21 mouse cellular contexts compared by ENCODE assay signal in genomic region chr11:46241150-46241673, GRCm38 (mm10). TPM values are rescaled to one million over a fixed set of nuclear protein-coding genes. Genes with fewer than 3 reads are reported as not detected.
DNase-seq lines count a peak whose midpoint lies in the region; ATAC-seq and TF ChIP-seq lines count a peak whose summit lies in the region.
"Had no signal": no experiment of that assay in that cellular context is flagged by ENCODE, and none has a peak within 500 bp of the region (broad histone marks: within the 10 kb centered on the region; RNA-seq: fewer than 3 reads in every experiment).

No protein-coding gene starts in this region.

- H3K27ac ChIP-seq in stomach, embryonic 15.5 days, result no peak overlapping the region
- no peak overlapping the region for H3K27ac ChIP-seq in stomach, postnatal 0 days (replicated peaks)
- H3K27ac ChIP-seq in liver, embryonic 14.5 days, result peak overlapping the region; percentile 67
- no peak overlapping the region for H3K27ac ChIP-seq in forebrain, embryonic 15.5 days (replicated peaks)
- H3K27ac ChIP-seq: forebrain, embryonic 12.5 days; heart, embryonic 13.5 days; hindbrain, postnatal 0 days; limb, embryonic 10.5 days; midbrain, embryonic 15.5 days had no signal

- no peak overlapping the region for H3K9ac ChIP-seq in stomach, embryonic 15.5 days
- H3K9ac ChIP-seq in stomach, postnatal 0 days (ENCODE audit: low read length), result no peak overlapping the region
- H3K9ac ChIP-seq in liver, embryonic 14.5 days (replicated peaks), result peak overlapping the region; percentile 16
- no peak overlapping the region for H3K9ac ChIP-seq in forebrain, embryonic 15.5 days (replicated peaks)
- H3K9ac ChIP-seq: forebrain, embryonic 12.5 days; heart, embryonic 13.5 days; midbrain, embryonic 15.5 days had no signal

- no peak overlapping the region for H3K4me3 ChIP-seq in stomach, embryonic 15.5 days (replicated peaks)
- H3K4me3 ChIP-seq in stomach, postnatal 0 days (ENCODE audit: low read depth, low read length), result no peak overlapping the region
- H3K4me3 ChIP-seq in liver, embryonic 14.5 days (ENCODE audit: insufficient read depth in 1 of 2, low read depth in 2 of 2, low read length in 2 of 2), result 0 out of 4 replicates have a peak overlapping the region, but pooled peaks of 1 of the 2 experiments have one; percentile 1
- H3K4me3 ChIP-seq in forebrain, embryonic 15.5 days, result no peak overlapping the region
- H3K4me3 ChIP-seq: forebrain, embryonic 12.5 days; heart, embryonic 13.5 days; limb, embryonic 10.5 days; midbrain, embryonic 15.5 days had no signal

- no peaks in the 10 kb centered on the region for H3K27me3 ChIP-seq in stomach, embryonic 15.5 days (replicated peaks)
- H3K27me3 ChIP-seq in stomach, postnatal 0 days (ENCODE audit: control insufficient read depth, insufficient read depth, low read length), result no peaks in the 10 kb centered on the region
- H3K27me3 ChIP-seq in liver, embryonic 14.5 days (ENCODE audit: control insufficient read depth, insufficient read depth, low read length), result no peaks in the 10 kb centered on the region
- H3K27me3 ChIP-seq in forebrain, embryonic 15.5 days, result no peaks in the 10 kb centered on the region
- H3K27me3 ChIP-seq: forebrain, embryonic 12.5 days; heart, embryonic 13.5 days; midbrain, embryonic 15.5 days had no signal

- no peaks in the 10 kb centered on the region for H3K9me3 ChIP-seq in stomach, embryonic 15.5 days
- no peaks in the 10 kb centered on the region for H3K9me3 ChIP-seq in stomach, postnatal 0 days (ENCODE audit: control insufficient read depth, low read length)
- H3K9me3 ChIP-seq in liver, embryonic 14.5 days (ENCODE audit: control insufficient read depth, low read length), result no peaks in the 10 kb centered on the region
- H3K9me3 ChIP-seq in forebrain, embryonic 15.5 days, result no peaks in the 10 kb centered on the region
- H3K9me3 ChIP-seq: forebrain, embryonic 12.5 days; heart, embryonic 13.5 days; limb, embryonic 10.5 days; midbrain, embryonic 15.5 days had no signal

- intact Hi-C loops in gastrocnemius, postnatal 14 days (cut with DNase I; ENCODE audit: low total_unique reads), result no loop called here

- no peak for TF ChIP-seq CTCF in stomach, postnatal 0 days (IDR thresholded peaks at IDR 0.05; ENCODE audit: low read depth)
- no peak for TF ChIP-seq CTCF in liver, embryonic 14.5 days (IDR thresholded peaks at IDR 0.05; ENCODE audit: low read depth)

- no peak for DNase-seq in stomach, postnatal 0 days (ENCODE audit: low spot score)
- peak; percentile 72 to 76 (median 73) for DNase-seq in liver, embryonic 14.5 days (ENCODE audit: low read depth in 3 of 3, low spot score in 3 of 3)
- no peak for DNase-seq in gastrocnemius, postnatal 14 days
- DNase-seq in urinary bladder, postnatal 25 days (ENCODE audit: low spot score), result no peak
- DNase-seq: adrenal gland, postnatal 10 days; cerebellum, adult 9-10 months; kidney, adult 8-10 months; lung, adult 2 months; lung, postnatal 36 days; right cerebral cortex, postnatal 4 days; thymus, adult 2 months had no signal

- no peak overlapping the region for H3K4me2 ChIP-seq in stomach, embryonic 15.5 days
- no peak overlapping the region for H3K4me2 ChIP-seq in stomach, postnatal 0 days (replicated peaks; ENCODE audit: low read depth)
- H3K4me2 ChIP-seq in liver, embryonic 14.5 days (ENCODE audit: low read depth), result peak overlapping the region; percentile 53
- H3K4me2 ChIP-seq in forebrain, embryonic 15.5 days (replicated peaks), result no peak overlapping the region
- H3K4me2 ChIP-seq: forebrain, embryonic 12.5 days; heart, embryonic 13.5 days; midbrain, embryonic 15.5 days had no signal

- ATAC-seq in stomach, embryonic 15.5 days (ENCODE audit: insufficient read depth, low FRiP score, low read depth), result peak; percentile 90
- ATAC-seq in stomach, postnatal 0 days (ENCODE audit: low FRiP score, low TSS enrichment), result no peak
- peak; percentile 76 for ATAC-seq in common myeloid progenitor, adult 5-6 weeks (replicated peaks; ENCODE audit: low read depth, poor library complexity, severe bottlenecking)
- ATAC-seq in liver, embryonic 14.5 days (ENCODE audit: insufficient read depth), result peak; percentile 96
- no peak for ATAC-seq in forebrain, embryonic 15.5 days (replicated peaks)
- ATAC-seq: hindbrain, postnatal 0 days; midbrain, embryonic 15.5 days had no signal

- no peak for TF ChIP-seq EP300 in stomach, postnatal 0 days (optimal IDR thresholded peaks at IDR 0.05)
- peak; percentile 94 for TF ChIP-seq EP300 in liver, embryonic 14.5 days (IDR thresholded peaks at IDR 0.05; ENCODE audit: low read depth)

- no peaks in the 10 kb centered on the region for H3K36me3 ChIP-seq in stomach, embryonic 15.5 days
- H3K36me3 ChIP-seq in stomach, postnatal 0 days (ENCODE audit: control insufficient read depth, insufficient read depth, low read length), result no peaks in the 10 kb centered on the region
- H3K36me3 ChIP-seq in liver, embryonic 14.5 days (replicated peaks; ENCODE audit: control insufficient read depth, insufficient read depth, low read depth), result no peaks in the 10 kb centered on the region
- peaks cover 65% of the 10 kb centered on the region for H3K36me3 ChIP-seq in forebrain, embryonic 15.5 days

- no peaks in the 10 kb centered on the region for H3K4me1 ChIP-seq in stomach, embryonic 15.5 days
- H3K4me1 ChIP-seq in stomach, postnatal 0 days (replicated peaks; ENCODE audit: control insufficient read depth, insufficient read depth), result no peaks in the 10 kb centered on the region
- peaks cover 23 to 28% of the 10 kb centered on the region in 2 experiments for H3K4me1 ChIP-seq in liver, embryonic 14.5 days (replicated peaks; ENCODE audit: control insufficient read depth in 2 of 2, insufficient read depth in 2 of 2, low read length in 1 of 2)
- peaks cover 2% of the 10 kb centered on the region; the same call in 1 of the 2 replicates for H3K4me1 ChIP-seq in forebrain, embryonic 15.5 days
- H3K4me1 ChIP-seq: forebrain, embryonic 12.5 days; heart, embryonic 13.5 days; limb, embryonic 10.5 days had no signal

- WGBS in stomach, embryonic 15.5 days, result 81% methylated on average over 7 of the region's 7 CpGs
- 78% methylated on average over 7 of the region's 7 CpGs for WGBS in stomach, postnatal 0 days
- 25% methylated on average over 7 of the region's 7 CpGs for WGBS in liver, embryonic 14.5 days (ENCODE audit: insufficient replicate concordance)
- 93% methylated on average over 7 of the region's 7 CpGs for WGBS in forebrain, embryonic 15.5 days

RNA-seq across cellular contexts. Expression of gene Fndc9, which starts 5.9 kb away (rescaled TPM):
- 0.10 and 0.18 TPM in 2 replicates for polyA plus RNA-seq in stomach, embryonic 15.5 days (2015; fragmentation: Nextera tagmentation; extraction: Ambion mirVana)
- polyA plus RNA-seq in stomach, postnatal 0 days (2015; fragmentation: Nextera tagmentation; extraction: Ambion mirVana), result 6.9 and 8.2 TPM in 2 replicates
- 0.23 TPM in 1 of 2 replicates, not detected in the other for total RNA-seq in common myeloid progenitor, adult 5-6 weeks (2017)
- not detected in 2 replicates for polyA plus RNA-seq in liver, embryonic 14.5 days (2012; rRNA removed)
- not detected in 2 replicates for polyA plus RNA-seq in liver, embryonic 14.5 days (2014; fragmentation: Nextera tagmentation; extraction: Ambion mirVana)
- total RNA-seq in gastrocnemius, postnatal 14 days (2021), result not detected
- polyA plus RNA-seq in forebrain, embryonic 15.5 days (2015; fragmentation: Nextera tagmentation; extraction: Ambion mirVana), result 3.5 and 3.9 TPM in 2 replicates
- total RNA-seq: adrenal gland, postnatal 10 days; hematopoietic stem cell, adult 5-6 weeks had no signal
- polyA plus RNA-seq: large intestine, adult 2 months had no signal

Comparison
In these comparisons a context has a peak if more than half of its experiments do, and no peak if none do; other contexts are left out.
1. ATAC-seq: peak in stomach, embryonic 15.5 days (single experiment), common myeloid progenitor, adult 5-6 weeks (single experiment) and liver, embryonic 14.5 days (single experiment); none in stomach, postnatal 0 days (single experiment) and forebrain, embryonic 15.5 days (single experiment).
2. DNase-seq: peak in liver, embryonic 14.5 days (3 of 3); none in stomach, postnatal 0 days (single experiment), gastrocnemius, postnatal 14 days (single experiment) and urinary bladder, postnatal 25 days (single experiment).